Mouse (Mus musculus) neural tube, embryonic 11.5 days (tissue): ENCODE results near the gene Plcxd2. TPM values are rescaled to one million over a fixed set of nuclear protein-coding genes. Genes with fewer than 3 reads are reported as not detected.
A peak's percentile ranks its signal among the peaks of the same experiment; 100 is the strongest.

Experiments
- ATAC-seq: fragments of 200-750 bp; cut with Nextera tagmentation; 2 replicates; pipeline ENCODE4 v1.8.0; 2017; ENCODE audit warnings: moderate number of reproducible peaks, mild to moderate bottlenecking, moderate TSS enrichment, moderate library complexity; ENCODE audit not compliant: insufficient read depth, low FRiP score, low TSS enrichment
- DNase-seq: peaks from one replicate; pipeline ENCODE4 v3.0.0-alpha.2; 2015; ENCODE audit warnings: low spot score
- H3K27ac ChIP-seq: fragments of 300-500 bp; sonication (generic); 2 replicates; pipeline ENCODE4 v1.5.1; 2014; ENCODE audit warnings: low read depth, mild to moderate bottlenecking, low read length
- H3K27me3 ChIP-seq: fragments of 300-500 bp; sonication (generic); 2 replicates; pipeline ENCODE4 v1.6.1; 2014; ENCODE audit warnings: mild to moderate bottlenecking, low read length, mixed read lengths; ENCODE audit not compliant: control insufficient read depth, insufficient read depth
- H3K36me3 ChIP-seq: fragments of 300-500 bp; sonication (generic); 2 replicates; pipeline ENCODE4 v1.6.1; 2014; ENCODE audit warnings: mild to moderate bottlenecking, low read length, moderate library complexity, mixed read lengths; ENCODE audit not compliant: control insufficient read depth, insufficient read depth
- H3K4me1 ChIP-seq: fragments of 300-500 bp; sonication (generic); 2 replicates; pipeline ENCODE4 v1.6.1; 2014; ENCODE audit warnings: low read length, mixed read lengths; ENCODE audit not compliant: control insufficient read depth, insufficient read depth
- H3K4me2 ChIP-seq: fragments of 300-500 bp; sonication (generic); 2 replicates; pipeline ENCODE4 v1.6.1; 2014; ENCODE audit warnings: low read depth, mild to moderate bottlenecking, moderate library complexity
- H3K4me3 ChIP-seq: fragments of 300-500 bp; sonication (generic); 2 replicates; pipeline ENCODE4 v1.5.1; 2014; ENCODE audit warnings: low read depth, low read length
- H3K9ac ChIP-seq: fragments of 300-500 bp; sonication (generic); 2 replicates; pipeline ENCODE4 v1.6.1; 2014; ENCODE audit warnings: mild to moderate bottlenecking, low read length
- H3K9me3 ChIP-seq: fragments of 300-500 bp; sonication (generic); 2 replicates; pipeline ENCODE4 v1.6.1; 2016; ENCODE audit warnings: low read length; ENCODE audit not compliant: control insufficient read depth
- WGBS: fragments of 180-500 bp; shearing (Covaris S2); extraction: QIAGEN DNeasy Blood & Tissue Kit; methylation state at CpG from one replicate; pipeline ENCODE4 v1.1.7; 2014; 5-methylcytosine and 5-hydroxymethylcytosine counted together
- polyA plus RNA-seq: library from polyadenylated mRNA; unstranded; fragments of >200 nt; fragmentation: Nextera tagmentation; extraction: Ambion mirVana; gene quantifications from 2 replicates; pipeline ENCODE4 v1.2.1, GENCODE M21; 2014

The Plcxd2 gene
- polyA plus RNA-seq, 1 experiment from 2014 or later = 5.1 TPM

DNA sequence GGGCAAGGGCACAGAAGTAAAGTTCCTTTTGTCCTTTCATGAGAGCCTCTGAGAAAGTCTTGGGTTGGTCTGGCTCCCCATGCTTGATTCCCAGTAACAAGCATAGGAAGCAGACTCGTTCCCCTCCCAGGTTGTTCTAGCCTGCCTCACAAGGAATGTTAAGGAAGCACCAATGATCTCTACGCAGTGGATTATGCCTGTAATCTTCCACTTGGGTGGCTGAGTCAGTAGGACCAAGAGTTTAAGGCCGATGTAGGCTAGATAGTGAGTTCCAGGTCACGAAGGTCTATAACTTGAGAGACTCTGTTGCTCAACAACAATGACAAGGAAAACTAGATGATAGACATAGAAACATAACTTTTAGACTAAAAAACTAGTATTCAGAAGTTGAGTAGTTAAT is 9.8 kb upstream of the Plcxd2 start:
- Histone ChIP-seq H3K9ac (no peak overlapping the region), H3K4me3 (no peak overlapping the region), H3K9me3 (no peaks in the 10 kb centered on the region), H3K4me1 (no peaks in the 10 kb centered on the region), H3K36me3 (no peaks in the 10 kb centered on the region), H3K4me2 (no peak overlapping the region), H3K27me3 (no peaks in the 10 kb centered on the region), H3K27ac (no peak overlapping the region)
- no peak for DNase-seq
- no peak for ATAC-seq
- 83% methylated on average over 4 of the region's 4 CpGs for WGBS

DNA sequence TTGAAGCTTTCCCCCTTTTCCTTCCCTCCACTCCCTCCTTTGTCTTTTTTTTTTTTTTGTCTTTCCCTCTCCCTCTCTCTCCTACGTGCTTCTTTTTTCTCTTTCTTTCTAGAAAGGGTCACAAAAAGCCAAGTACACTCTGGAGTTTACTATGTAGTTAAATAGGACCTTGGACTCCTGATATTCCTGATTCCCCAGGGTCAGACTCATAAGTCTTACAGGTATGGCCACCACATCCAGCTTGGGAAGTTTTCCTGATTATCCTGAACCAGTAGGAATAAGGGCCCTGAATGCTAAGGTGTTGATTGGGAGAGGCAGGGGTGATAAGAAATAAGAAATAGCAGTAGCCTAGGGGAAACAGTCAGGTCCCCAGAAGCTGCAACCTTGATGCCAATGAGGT is 9.3 kb upstream of the Plcxd2 start:
- WGBS = 59% methylated on average over 1 of the region's 1 CpGs
- DNase-seq (no peak), ATAC-seq (no peak)
- no peaks in the 10 kb centered on the region for H3K27me3 ChIP-seq
- no peaks in the 10 kb centered on the region for H3K36me3 ChIP-seq
- H3K27ac ChIP-seq = no peak overlapping the region
- no peak overlapping the region for H3K4me3 ChIP-seq
- no peak overlapping the region for H3K4me2 ChIP-seq
- no peaks in the 10 kb centered on the region for H3K9me3 ChIP-seq
- H3K9ac ChIP-seq = no peak overlapping the region
- no peaks in the 10 kb centered on the region for H3K4me1 ChIP-seq

DNA sequence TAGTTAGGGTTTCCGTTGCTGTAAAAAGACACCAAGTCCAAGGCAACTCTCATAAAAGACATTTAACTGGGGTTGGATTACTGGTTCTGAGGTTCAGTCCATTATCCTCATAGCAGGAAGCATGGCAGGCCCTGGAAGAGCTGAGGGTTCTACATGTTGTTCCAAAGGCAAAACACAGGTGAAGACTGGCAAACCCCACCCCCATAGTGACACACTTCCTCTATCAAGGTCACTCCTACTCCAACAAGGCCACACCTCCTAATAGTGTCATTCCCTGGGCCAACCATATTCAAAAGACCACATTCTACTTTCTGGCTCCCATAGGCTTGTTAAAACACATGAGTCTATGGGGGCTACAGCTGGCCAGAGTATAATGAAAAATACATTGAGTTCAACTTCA is 1.7 kb upstream of the Plcxd2 start:
- H3K4me2 ChIP-seq = no peak overlapping the region
- WGBS = 84% methylated on average over 1 of the region's 1 CpGs
- ATAC-seq (no peak), DNase-seq (no peak)
- no peak overlapping the region for H3K9ac ChIP-seq
- no peaks in the 10 kb centered on the region for H3K9me3 ChIP-seq
- no peak overlapping the region for H3K4me3 ChIP-seq
- H3K27ac ChIP-seq = no peak overlapping the region
- no peaks in the 10 kb centered on the region for H3K36me3 ChIP-seq
- peaks cover 5% of the 10 kb centered on the region; the same call in 1 of the 2 replicates for H3K4me1 ChIP-seq
- no peaks in the 10 kb centered on the region for H3K27me3 ChIP-seq

DNA sequence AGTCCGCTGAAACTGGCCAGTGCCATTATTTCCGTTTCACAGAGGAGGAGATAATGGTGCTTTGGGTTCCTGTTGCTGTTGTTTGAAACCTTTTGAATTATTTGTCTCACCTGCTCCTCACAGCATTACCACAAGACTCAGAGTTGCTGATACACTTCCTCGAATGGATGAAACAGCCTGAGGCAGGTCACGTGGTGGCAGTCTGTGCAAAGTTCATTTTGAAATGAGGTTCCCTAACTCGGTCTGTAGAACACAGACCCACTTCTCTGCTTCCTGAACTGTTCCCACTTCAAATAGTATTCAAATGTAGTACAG is 845 bp upstream of the Plcxd2 start:
- Histone ChIP-seq H3K4me1 (peaks cover 5% of the 10 kb centered on the region; the same call in 1 of the 2 replicates), H3K4me3 (peak overlapping the region; percentile 54), H3K9me3 (no peaks in the 10 kb centered on the region), H3K36me3 (no peaks in the 10 kb centered on the region), H3K9ac (peak overlapping the region; percentile 51), H3K27me3 (no peaks in the 10 kb centered on the region), H3K27ac (no peak overlapping the region), H3K4me2 (peak overlapping the region; percentile 89)
- no peak for DNase-seq
- 15% methylated on average over 5 of the region's 5 CpGs for WGBS
- ATAC-seq = 0 out of 2 replicates have a peak, but pooled peaks have one; percentile 1

DNA sequence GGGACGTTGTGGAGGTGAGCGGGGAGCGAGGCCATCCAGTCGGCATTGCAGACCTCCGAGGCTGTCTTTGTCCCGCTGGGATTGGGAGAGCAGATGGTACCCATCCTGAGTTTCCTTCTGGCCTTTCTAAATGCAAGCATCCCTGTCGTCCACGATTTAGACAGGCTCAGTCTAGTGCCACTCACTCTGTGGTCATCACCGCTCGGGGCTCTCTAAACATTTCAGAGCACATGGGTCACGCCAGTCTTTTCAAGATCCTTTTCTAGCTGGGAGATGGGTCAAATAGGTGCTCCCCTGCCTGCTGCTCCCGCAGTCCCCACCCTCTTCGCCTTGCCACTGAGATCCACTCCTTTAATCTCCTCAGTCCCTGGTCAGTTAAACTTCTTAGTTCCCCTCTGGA is 301 bp downstream of the Plcxd2 start:
- H3K9ac ChIP-seq = peak overlapping the region; percentile 51
- H3K4me2 ChIP-seq = peak overlapping the region; percentile 89
- under 1% methylated on average over 13 of the region's 13 CpGs for WGBS
- DNase-seq = no peak
- no peaks in the 10 kb centered on the region for H3K9me3 ChIP-seq
- peaks cover 5% of the 10 kb centered on the region; the same call in 1 of the 2 replicates for H3K4me1 ChIP-seq
- ATAC-seq = no peak; the same call in 1 of the 2 replicates
- no peaks in the 10 kb centered on the region for H3K27me3 ChIP-seq
- no peaks in the 10 kb centered on the region for H3K36me3 ChIP-seq
- H3K27ac ChIP-seq = no peak overlapping the region
- peak overlapping the region; percentile 54 for H3K4me3 ChIP-seq

DNA sequence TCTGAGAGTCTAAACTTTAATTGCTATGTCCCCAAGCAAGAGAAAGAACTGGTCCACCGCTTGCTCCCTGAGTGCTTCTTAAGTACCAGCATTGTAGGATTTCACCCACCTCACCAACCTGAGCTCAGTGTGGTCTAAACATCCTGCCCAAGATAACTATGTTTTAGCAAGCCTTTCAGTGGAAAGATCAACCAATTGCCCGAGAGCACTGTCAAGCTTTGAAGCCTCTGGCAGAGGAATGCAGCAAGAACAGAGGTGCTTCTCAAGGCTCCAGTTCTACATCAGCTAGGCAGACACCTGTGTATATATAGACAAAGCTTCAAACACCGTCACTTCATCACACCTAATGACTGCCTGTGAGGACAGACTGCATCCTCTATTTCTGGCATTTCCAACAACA is 1.3 kb downstream of the Plcxd2 start:
- Histone ChIP-seq H3K27ac (no peak overlapping the region), H3K9ac (no peak overlapping the region), H3K4me3 (0 out of 2 replicates have a peak overlapping the region, but pooled peaks have one; percentile 6), H3K4me1 (peaks cover 5% of the 10 kb centered on the region; the same call in 1 of the 2 replicates), H3K4me2 (no peak overlapping the region; the same call in 1 of the 2 replicates), H3K36me3 (no peaks in the 10 kb centered on the region), H3K9me3 (no peaks in the 10 kb centered on the region), H3K27me3 (no peaks in the 10 kb centered on the region)
- ATAC-seq (no peak), DNase-seq (no peak)
- 76% methylated on average over 3 of the region's 3 CpGs for WGBS

DNA sequence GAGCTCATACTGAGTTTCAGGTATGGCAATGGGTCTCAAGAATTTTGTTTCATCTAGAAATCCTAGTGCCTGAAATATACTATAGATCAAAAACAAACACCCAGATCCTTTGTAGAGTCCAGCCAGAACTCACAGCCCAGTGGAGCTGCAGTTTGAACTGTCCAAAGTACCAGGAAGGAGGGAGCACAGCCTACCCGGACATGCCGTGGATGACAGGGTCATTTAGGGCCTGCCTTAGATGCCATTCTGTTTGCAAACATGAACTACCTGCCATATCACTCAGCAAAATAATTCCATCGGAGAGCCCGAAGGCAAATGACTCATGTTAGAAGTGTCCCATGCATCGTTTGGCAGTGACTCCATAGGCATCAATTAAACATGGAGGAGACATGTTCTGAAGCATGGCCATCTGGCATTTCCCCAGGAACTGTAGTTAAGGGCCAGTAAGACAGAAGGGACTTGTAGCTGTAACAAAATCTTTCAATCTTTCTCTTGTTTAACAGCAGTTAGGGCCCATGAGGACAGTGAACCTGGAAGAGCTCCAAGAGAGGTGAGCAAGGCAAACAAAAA is 1.9 kb downstream of the Plcxd2 start:
- H3K4me2 ChIP-seq = no peak overlapping the region

DNA sequence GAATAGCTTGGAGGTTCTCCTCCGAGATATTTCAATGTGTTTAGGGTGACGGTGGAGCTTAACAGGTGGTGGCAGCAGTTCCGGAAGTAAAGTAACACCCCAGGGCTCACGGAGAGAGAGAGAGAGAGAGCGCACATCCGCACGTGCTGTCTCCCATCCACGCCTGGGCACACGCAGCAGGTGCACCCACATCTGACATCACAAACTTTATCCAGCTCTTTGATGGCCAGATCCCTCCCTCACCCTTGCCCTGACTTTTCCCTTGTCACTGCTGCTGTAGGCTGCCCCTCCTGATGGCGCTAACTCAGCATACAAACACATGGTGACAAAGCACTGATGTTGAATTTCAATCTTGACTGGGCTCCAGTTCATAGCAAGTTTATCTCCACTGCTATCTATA is 3.8 kb downstream of the Plcxd2 start:
- Histone ChIP-seq H3K4me2 (no peak overlapping the region), H3K36me3 (no peaks in the 10 kb centered on the region), H3K4me3 (no peak overlapping the region), H3K27ac (no peak overlapping the region), H3K9ac (no peak overlapping the region), H3K27me3 (no peaks in the 10 kb centered on the region), H3K4me1 (peaks cover 5% of the 10 kb centered on the region; the same call in 1 of the 2 replicates), H3K9me3 (no peaks in the 10 kb centered on the region)
- 82% methylated on average over 10 of the region's 10 CpGs for WGBS
- ATAC-seq (no peak), DNase-seq (no peak)

More for the DNA sequence above, 1.9 kb downstream of the Plcxd2 start:
- H3K27me3 ChIP-seq = no peaks in the 10 kb centered on the region
- H3K4me1 ChIP-seq = peaks cover 5% of the 10 kb centered on the region; the same call in 1 of the 2 replicates
- WGBS = 82% methylated on average over 5 of the region's 5 CpGs
- ATAC-seq (no peak), DNase-seq (no peak)
- no peaks in the 10 kb centered on the region for H3K9me3 ChIP-seq
- H3K9ac ChIP-seq = no peak overlapping the region
- H3K27ac ChIP-seq = no peak overlapping the region
- no peak overlapping the region for H3K4me3 ChIP-seq
- no peaks in the 10 kb centered on the region for H3K36me3 ChIP-seq

DNA sequence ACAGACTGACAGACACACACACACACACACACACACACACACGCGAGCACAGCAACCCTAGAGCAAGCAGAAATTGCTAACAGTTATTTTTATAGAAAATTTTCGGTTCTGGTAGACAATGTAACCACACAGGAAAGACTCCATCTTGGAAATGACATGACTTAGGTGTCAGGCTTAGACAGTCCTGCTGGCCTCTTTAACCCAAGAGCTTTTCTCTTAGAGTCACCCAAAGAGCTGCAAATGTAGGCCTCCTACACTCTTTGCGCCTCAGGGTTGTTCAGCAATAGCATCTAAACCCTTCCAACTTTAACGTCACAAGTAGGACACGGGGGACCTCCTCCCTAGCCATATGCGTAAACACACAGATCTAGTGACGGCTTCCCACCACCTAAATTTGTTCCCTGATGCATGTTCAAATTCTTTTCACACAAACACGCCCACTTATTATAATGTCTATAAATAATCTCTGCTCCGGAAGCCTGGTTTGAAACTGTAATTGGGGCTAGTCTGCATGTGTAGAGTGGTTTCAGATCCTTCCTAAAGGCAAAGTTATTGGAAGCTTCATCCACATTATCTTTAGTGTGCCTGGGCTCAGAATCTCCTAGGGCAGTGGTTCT is 8.4 kb downstream of the Plcxd2 start:
- Histone ChIP-seq H3K27ac (no peak overlapping the region), H3K4me1 (peaks cover 8% of the 10 kb centered on the region; the same call in 1 of the 2 replicates), H3K9ac (no peak overlapping the region), H3K4me3 (no peak overlapping the region), H3K4me2 (no peak overlapping the region), H3K36me3 (no peaks in the 10 kb centered on the region), H3K9me3 (no peaks in the 10 kb centered on the region), H3K27me3 (no peaks in the 10 kb centered on the region)
- WGBS = 87% methylated on average over 10 of the region's 10 CpGs
- DNase-seq = no peak
- no peak for ATAC-seq
